21 mouse cellular contexts compared by ENCODE assay signal in genomic region chr19:5928546-5928945, GRCm38 (mm10). TPM values are rescaled to one million over a fixed set of nuclear protein-coding genes. Genes with fewer than 3 reads are reported as not detected.
DNase-seq lines count a peak whose midpoint lies in the region; ATAC-seq and TF ChIP-seq lines count a peak whose summit lies in the region.
"Had no signal": no experiment of that assay in that cellular context is flagged by ENCODE, and none has a peak within 500 bp of the region (broad histone marks: within the 10 kb centered on the region; RNA-seq: fewer than 3 reads in every experiment).

No protein-coding gene starts in this region.

- intact Hi-C loops in heart, adult 2 months (cut with DNase I): no loop called here

- H3K27me3 ChIP-seq in heart, embryonic 10.5 days (ENCODE audit: insufficient read depth, poor library complexity, severe bottlenecking): peaks cover 9% of the 10 kb centered on the region; the same call in 1 of the 2 replicates
- H3K27me3 ChIP-seq in heart, adult 2 months (ENCODE audit: control insufficient read depth, insufficient read depth, low read length): no peaks in the 10 kb centered on the region
- H3K27me3 ChIP-seq in kidney, embryonic 16.5 days (ENCODE audit: insufficient read depth, low read length): no peaks in the 10 kb centered on the region
- H3K27me3 ChIP-seq in midbrain, embryonic 11.5 days (ENCODE audit: control insufficient read depth, insufficient read depth, low read length): no peaks in the 10 kb centered on the region; the same call in 1 of the 2 replicates
- H3K27me3 ChIP-seq in midbrain, embryonic 10.5 days (ENCODE audit: low read depth, poor library complexity, severe bottlenecking): peaks cover 19% of the 10 kb centered on the region
- H3K27me3 ChIP-seq: Patski had no signal

- 0 out of 2 replicates have a peak overlapping the region, but pooled peaks have one; percentile 25 for H3K27ac ChIP-seq in heart, embryonic 10.5 days
- no peak overlapping the region for H3K27ac ChIP-seq in heart, adult 2 months
- H3K27ac ChIP-seq in kidney, embryonic 16.5 days (ENCODE audit: low read length): peak overlapping the region; percentile 92
- H3K27ac ChIP-seq in midbrain, embryonic 11.5 days (ENCODE audit: low read depth, low read length): no peak overlapping the region
- H3K27ac ChIP-seq in midbrain, embryonic 10.5 days (replicated peaks): no peak overlapping the region
- H3K27ac ChIP-seq: forebrain, embryonic 12.5 days; hindbrain, embryonic 14.5 days; neural tube, embryonic 15.5 days had no signal

- TF ChIP-seq POLR2A in heart, adult 2 months (IDR thresholded peaks at IDR 0.05; ENCODE audit: insufficient read depth, low read depth, low read length): no peak

- 62% methylated on average over 3 of the region's 3 CpGs for WGBS in heart, embryonic 10.5 days
- WGBS in heart, adult 2 months: 57% methylated on average over 3 of the region's 3 CpGs
- WGBS in kidney, embryonic 16.5 days: 42% methylated on average over 3 of the region's 3 CpGs
- WGBS in midbrain, embryonic 11.5 days: 72% methylated on average over 3 of the region's 3 CpGs
- 68% methylated on average over 3 of the region's 3 CpGs for WGBS in midbrain, embryonic 10.5 days

- TF ChIP-seq EP300 in heart, adult 2 months (IDR thresholded peaks at IDR 0.05; ENCODE audit: insufficient read depth, low read depth, low read length): no peak

- no peaks in the 10 kb centered on the region for H3K79me2 ChIP-seq in heart, adult 2 months (replicated peaks; ENCODE audit: control insufficient read depth, insufficient read depth, low read length)

- no peak for TF ChIP-seq CTCF in heart, adult 2 months (IDR thresholded peaks at IDR 0.05)

- no peaks in the 10 kb centered on the region for H3K9me3 ChIP-seq in heart, embryonic 10.5 days
- no peaks in the 10 kb centered on the region for H3K9me3 ChIP-seq in kidney, embryonic 16.5 days (ENCODE audit: low read length)
- H3K9me3 ChIP-seq in midbrain, embryonic 11.5 days (ENCODE audit: control insufficient read depth, low read length): no peaks in the 10 kb centered on the region
- H3K9me3 ChIP-seq in midbrain, embryonic 10.5 days (replicated peaks): no peaks in the 10 kb centered on the region
- H3K9me3 ChIP-seq: forebrain, embryonic 12.5 days; neural tube, embryonic 15.5 days had no signal

- DNase-seq in heart, embryonic 10.5 days (ENCODE audit: low spot score): no peak
- DNase-seq in heart, adult 2 months: no peak
- DNase-seq in kidney, postnatal 14 days: no peak
- DNase-seq in midbrain, embryonic 11.5 days (ENCODE audit: low spot score, missing footprints): peak; percentile 6
- DNase-seq in midbrain, embryonic 10.5 days (ENCODE audit: low spot score): no peak
- no peak for DNase-seq in cerebellum, adult 11-12 months
- DNase-seq: adrenal gland, postnatal 10 days; cerebellum, adult 11 months; embryo, embryonic 11 days; gastrocnemius, postnatal 10 days; heart, adult 18-20 months; liver; thymus, postnatal 14 days had no signal

- no peaks in the 10 kb centered on the region for H3K36me3 ChIP-seq in heart, embryonic 10.5 days
- H3K36me3 ChIP-seq in heart, adult 2 months (ENCODE audit: control insufficient read depth, insufficient read depth, low read length): no peaks in the 10 kb centered on the region
- no peaks in the 10 kb centered on the region for H3K36me3 ChIP-seq in kidney, embryonic 16.5 days (ENCODE audit: insufficient read depth, low read length)
- no peaks in the 10 kb centered on the region for H3K36me3 ChIP-seq in midbrain, embryonic 11.5 days (ENCODE audit: control insufficient read depth, insufficient read depth, low read length)
- no peaks in the 10 kb centered on the region for H3K36me3 ChIP-seq in midbrain, embryonic 10.5 days
- H3K36me3 ChIP-seq: forebrain, embryonic 12.5 days; neural tube, embryonic 15.5 days had no signal

- ATAC-seq in kidney, embryonic 16.5 days (ENCODE audit: low FRiP score, low TSS enrichment): no peak
- ATAC-seq in midbrain, embryonic 11.5 days (ENCODE audit: low FRiP score): no peak
- ATAC-seq: CD4-positive, CD25-positive, alpha-beta regulatory T cell, adult 4 months; midbrain, embryonic 16.5 days; Patski had no signal

- H3K4me2 ChIP-seq in kidney, embryonic 16.5 days (replicated peaks; ENCODE audit: low read depth, low read length): no peak overlapping the region
- no peak overlapping the region for H3K4me2 ChIP-seq in midbrain, embryonic 11.5 days
- H3K4me2 ChIP-seq: forebrain, embryonic 12.5 days; hindbrain, embryonic 14.5 days; neural tube, embryonic 15.5 days had no signal

- H3K9ac ChIP-seq in heart, adult 2 months (ENCODE audit: low read depth, low read length): no peak overlapping the region
- no peak overlapping the region; the same call in 1 of the 2 replicates for H3K9ac ChIP-seq in kidney, embryonic 16.5 days (replicated peaks; ENCODE audit: low read length)
- H3K9ac ChIP-seq in midbrain, embryonic 11.5 days (ENCODE audit: low read length): no peak overlapping the region
- H3K9ac ChIP-seq: forebrain, embryonic 12.5 days; hindbrain, embryonic 14.5 days; neural tube, embryonic 15.5 days had no signal

- H3K4me3 ChIP-seq in heart, embryonic 10.5 days: no peak overlapping the region
- H3K4me3 ChIP-seq in heart, adult 2 months: no peak overlapping the region
- H3K4me3 ChIP-seq in kidney, embryonic 16.5 days (ENCODE audit: low read length): no peak overlapping the region
- no peak overlapping the region for H3K4me3 ChIP-seq in midbrain, embryonic 11.5 days (ENCODE audit: low read depth, low read length)
- no peak overlapping the region for H3K4me3 ChIP-seq in midbrain, embryonic 10.5 days
- H3K4me3 ChIP-seq: forebrain, embryonic 12.5 days; megakaryocyte, embryonic 14.5 days; neural tube, embryonic 15.5 days had no signal

- H3K4me1 ChIP-seq in heart, embryonic 10.5 days: peaks cover 50% of the 10 kb centered on the region
- H3K4me1 ChIP-seq in heart, adult 2 months (ENCODE audit: control insufficient read depth, insufficient read depth, low read length): peaks cover 19% of the 10 kb centered on the region
- peaks cover 54% of the 10 kb centered on the region for H3K4me1 ChIP-seq in kidney, embryonic 16.5 days (ENCODE audit: insufficient read depth, low read length)
- H3K4me1 ChIP-seq in midbrain, embryonic 11.5 days (ENCODE audit: control insufficient read depth, insufficient read depth, low read length): peaks cover 5% of the 10 kb centered on the region; the same call in 1 of the 2 replicates
- peaks cover 21% of the 10 kb centered on the region for H3K4me1 ChIP-seq in midbrain, embryonic 10.5 days

RNA-seq across cellular contexts. Expression of gene Cdc42ep2, which starts 3.9 kb away (rescaled TPM):
- 5.9 and 7.4 TPM in 2 replicates for polyA plus RNA-seq in heart, embryonic 10.5 days (2016; fragmentation: Nextera tagmentation; extraction: Ambion mirVana)
- 1 to 10 TPM; 8.0 to 8.4 TPM for total RNA-seq in heart, adult 2 months (2021)
- 11.7 and 19.0 TPM in 2 replicates for polyA plus RNA-seq in heart, adult 2 months (2012; rRNA removed)
- 16.5 and 17.3 TPM in 2 replicates for polyA plus RNA-seq in kidney, embryonic 16.5 days (2015; fragmentation: Nextera tagmentation; extraction: Ambion mirVana)
- 2.2 and 2.5 TPM in 2 replicates for polyA plus RNA-seq in midbrain, embryonic 11.5 days (2014; fragmentation: Nextera tagmentation; extraction: Ambion mirVana)
- 1.8 and 2.2 TPM in 2 replicates for polyA plus RNA-seq in midbrain, embryonic 10.5 days (2016; fragmentation: Nextera tagmentation; extraction: Ambion mirVana)

RNA-seq across cellular contexts. Expression of gene Dpf2, which starts 15.7 kb away (rescaled TPM):
- polyA plus RNA-seq in heart, embryonic 10.5 days (2016; fragmentation: Nextera tagmentation; extraction: Ambion mirVana): 134 and 150 TPM in 2 replicates
- total RNA-seq in heart, adult 2 months (2021): 10 to 100 TPM; 82.3 to 83.5 TPM
- 71.8 and 104 TPM in 2 replicates for polyA plus RNA-seq in heart, adult 2 months (2012; rRNA removed)
- polyA plus RNA-seq in kidney, embryonic 16.5 days (2015; fragmentation: Nextera tagmentation; extraction: Ambion mirVana): 185 and 188 TPM in 2 replicates
- polyA plus RNA-seq in midbrain, embryonic 11.5 days (2014; fragmentation: Nextera tagmentation; extraction: Ambion mirVana): 200 and 203 TPM in 2 replicates
- polyA plus RNA-seq in midbrain, embryonic 10.5 days (2016; fragmentation: Nextera tagmentation; extraction: Ambion mirVana): 242 and 245 TPM in 2 replicates

RNA-seq across cellular contexts. Expression of gene Tigd3, which starts 34.6 kb away (rescaled TPM):
- 2.4 and 2.9 TPM in 2 replicates for polyA plus RNA-seq in heart, embryonic 10.5 days (2016; fragmentation: Nextera tagmentation; extraction: Ambion mirVana)
- under 1 TPM; 0.14 to 0.47 TPM for total RNA-seq in heart, adult 2 months (2021)
- 0.25 and 0.67 TPM in 2 replicates for polyA plus RNA-seq in heart, adult 2 months (2012; rRNA removed)
- polyA plus RNA-seq in kidney, embryonic 16.5 days (2015; fragmentation: Nextera tagmentation; extraction: Ambion mirVana): 3.7 and 4.4 TPM in 2 replicates
- 7.3 and 8.3 TPM in 2 replicates for polyA plus RNA-seq in midbrain, embryonic 11.5 days (2014; fragmentation: Nextera tagmentation; extraction: Ambion mirVana)
- polyA plus RNA-seq in midbrain, embryonic 10.5 days (2016; fragmentation: Nextera tagmentation; extraction: Ambion mirVana): 9.5 and 10.8 TPM in 2 replicates

RNA-seq across cellular contexts. Expression of gene Pola2, which starts 35.5 kb away (rescaled TPM):
- polyA plus RNA-seq in heart, embryonic 10.5 days (2016; fragmentation: Nextera tagmentation; extraction: Ambion mirVana): 70.0 and 80.7 TPM in 2 replicates
- total RNA-seq in heart, adult 2 months (2021): 10 to 100 TPM in 1 of 2 experiments, 1 to 10 TPM in 1; 8.6 to 10.9 TPM
- 27.9 and 38.7 TPM in 2 replicates for polyA plus RNA-seq in heart, adult 2 months (2012; rRNA removed)
- 77.7 and 82.1 TPM in 2 replicates for polyA plus RNA-seq in kidney, embryonic 16.5 days (2015; fragmentation: Nextera tagmentation; extraction: Ambion mirVana)
- 74.4 and 82.7 TPM in 2 replicates for polyA plus RNA-seq in midbrain, embryonic 11.5 days (2014; fragmentation: Nextera tagmentation; extraction: Ambion mirVana)
- 97.3 and 110 TPM in 2 replicates for polyA plus RNA-seq in midbrain, embryonic 10.5 days (2016; fragmentation: Nextera tagmentation; extraction: Ambion mirVana)

RNA-seq across cellular contexts. Expression of gene Slc25a45, which starts 50.9 kb away (rescaled TPM):
- polyA plus RNA-seq in heart, embryonic 10.5 days (2016; fragmentation: Nextera tagmentation; extraction: Ambion mirVana): 2.1 and 2.5 TPM in 2 replicates
- 1 to 10 TPM; 2.8 TPM for total RNA-seq in heart, adult 2 months (2021)
- 7.9 and 8.2 TPM in 2 replicates for polyA plus RNA-seq in heart, adult 2 months (2012; rRNA removed)
- 14.8 and 15.7 TPM in 2 replicates for polyA plus RNA-seq in kidney, embryonic 16.5 days (2015; fragmentation: Nextera tagmentation; extraction: Ambion mirVana)
- polyA plus RNA-seq in midbrain, embryonic 11.5 days (2014; fragmentation: Nextera tagmentation; extraction: Ambion mirVana): 1.1 and 1.8 TPM in 2 replicates
- polyA plus RNA-seq in midbrain, embryonic 10.5 days (2016; fragmentation: Nextera tagmentation; extraction: Ambion mirVana): 2.3 and 2.6 TPM in 2 replicates

Comparison
In these comparisons a context has a peak if more than half of its experiments do, and no peak if none do; other contexts are left out.
1. H3K27ac ChIP-seq: peak in heart, embryonic 10.5 days (single experiment) and kidney, embryonic 16.5 days (single experiment); none in heart, adult 2 months (single experiment), midbrain, embryonic 11.5 days (single experiment) and midbrain, embryonic 10.5 days (single experiment).